Mouse (Mus musculus): ENCODE data around the gene Trip10. TPM values are rescaled to one million over a fixed set of nuclear protein-coding genes. Genes with fewer than 3 reads are reported as not detected.

Trip10 gene
- polyA plus RNA-seq, 1 experiment from 2014 or later, result 23.6 TPM

GRCm38 (mm10) chr17:57232200-57232599, 17.1 kb upstream of the Trip10 start:
- H3K4me1 ChIP-seq (ENCODE audit: control insufficient read depth, insufficient read depth, low read length), result no peaks in the 10 kb centered on the region
- no peak overlapping the region for H3K9ac ChIP-seq (ENCODE audit: low read length)
- no peak overlapping the region for H3K4me3 ChIP-seq (ENCODE audit: low read depth, low read length)
- H3K27me3 ChIP-seq (ENCODE audit: control insufficient read depth, insufficient read depth, low read length), result no peaks in the 10 kb centered on the region
- no peaks in the 10 kb centered on the region for H3K36me3 ChIP-seq (ENCODE audit: control insufficient read depth, insufficient read depth, low read length)
- no peak overlapping the region for H3K4me2 ChIP-seq
- no peaks in the 10 kb centered on the region for H3K9me3 ChIP-seq (ENCODE audit: control insufficient read depth, low read length)
- ATAC-seq (ENCODE audit: low FRiP score) (no peak), DNase-seq (ENCODE audit: low spot score, missing footprints) (no peak)
- no peak overlapping the region for H3K27ac ChIP-seq (ENCODE audit: low read depth, low read length)
- WGBS, result 94% methylated on average over 1 of the region's 1 CpGs

- no peaks in the 10 kb centered on the region for H3K27me3 ChIP-seq (ENCODE audit: control insufficient read depth, insufficient read depth, low read length)
- no peak for DNase-seq (ENCODE audit: low spot score, missing footprints)
- no peak overlapping the region for H3K4me2 ChIP-seq
- H3K4me3 ChIP-seq (ENCODE audit: low read depth, low read length), result no peak overlapping the region
- no peaks in the 10 kb centered on the region for H3K9me3 ChIP-seq (ENCODE audit: control insufficient read depth, low read length)
- no peaks in the 10 kb centered on the region for H3K4me1 ChIP-seq (ENCODE audit: control insufficient read depth, insufficient read depth, low read length)
- no peaks in the 10 kb centered on the region; the same call in 1 of the 2 replicates for H3K36me3 ChIP-seq (ENCODE audit: control insufficient read depth, insufficient read depth, low read length)
- no peak overlapping the region for H3K27ac ChIP-seq (ENCODE audit: low read depth, low read length)
- no peak overlapping the region for H3K9ac ChIP-seq (ENCODE audit: low read length)
- ATAC-seq (ENCODE audit: low FRiP score), result no peak; the same call in 1 of the 2 replicates
- 65% methylated on average over 7 of the region's 7 CpGs for WGBS
These were observed 16.2 kb upstream of the Trip10 start for GRCm38 (mm10) chr17:57233038-57233437.

- Histone ChIP-seq H3K4me2 (no peak overlapping the region), H3K27ac (ENCODE audit: low read depth, low read length) (no peak overlapping the region), H3K9ac (ENCODE audit: low read length) (no peak overlapping the region), H3K4me3 (ENCODE audit: low read depth, low read length) (no peak overlapping the region), H3K9me3 (ENCODE audit: control insufficient read depth, low read length) (no peaks in the 10 kb centered on the region), H3K36me3 (ENCODE audit: control insufficient read depth, insufficient read depth, low read length) (no peaks in the 10 kb centered on the region; the same call in 1 of the 2 replicates), H3K27me3 (ENCODE audit: control insufficient read depth, insufficient read depth, low read length) (no peaks in the 10 kb centered on the region), H3K4me1 (ENCODE audit: control insufficient read depth, insufficient read depth, low read length) (no peaks in the 10 kb centered on the region)
- 85% methylated on average over 12 of the region's 12 CpGs for WGBS
- ATAC-seq (ENCODE audit: low FRiP score) (no peak), DNase-seq (ENCODE audit: low spot score, missing footprints) (no peak)
These were observed 14.9 kb upstream of the Trip10 start for GRCm38 (mm10) chr17:57234254-57234928.

GRCm38 (mm10) chr17:57235803-57236202, 13.5 kb upstream of the Trip10 start:
- H3K9ac ChIP-seq (ENCODE audit: low read length), result no peak overlapping the region
- no peak overlapping the region for H3K27ac ChIP-seq (ENCODE audit: low read depth, low read length)
- DNase-seq (ENCODE audit: low spot score, missing footprints) (no peak), ATAC-seq (ENCODE audit: low FRiP score) (peak; percentile 22; the same call in 1 of the 2 replicates)
- no peaks in the 10 kb centered on the region for H3K4me1 ChIP-seq (ENCODE audit: control insufficient read depth, insufficient read depth, low read length)
- 85% methylated on average over 5 of the region's 5 CpGs for WGBS
- no peaks in the 10 kb centered on the region for H3K27me3 ChIP-seq (ENCODE audit: control insufficient read depth, insufficient read depth, low read length)
- H3K4me2 ChIP-seq, result no peak overlapping the region
- H3K36me3 ChIP-seq (ENCODE audit: control insufficient read depth, insufficient read depth, low read length), result no peaks in the 10 kb centered on the region; the same call in 1 of the 2 replicates
- H3K9me3 ChIP-seq (ENCODE audit: control insufficient read depth, low read length), result no peaks in the 10 kb centered on the region
- H3K4me3 ChIP-seq (ENCODE audit: low read depth, low read length), result no peak overlapping the region

GRCm38 (mm10) chr17:57237181-57237580, 12.1 kb upstream of the Trip10 start:
- Histone ChIP-seq H3K27me3 (ENCODE audit: control insufficient read depth, insufficient read depth, low read length) (no peaks in the 10 kb centered on the region), H3K4me1 (ENCODE audit: control insufficient read depth, insufficient read depth, low read length) (no peaks in the 10 kb centered on the region), H3K4me2 (no peak overlapping the region), H3K4me3 (ENCODE audit: low read depth, low read length) (no peak overlapping the region), H3K27ac (ENCODE audit: low read depth, low read length) (no peak overlapping the region), H3K9ac (ENCODE audit: low read length) (no peak overlapping the region), H3K9me3 (ENCODE audit: control insufficient read depth, low read length) (no peaks in the 10 kb centered on the region), H3K36me3 (ENCODE audit: control insufficient read depth, insufficient read depth, low read length) (no peaks in the 10 kb centered on the region; the same call in 1 of the 2 replicates)
- 97% methylated on average over 9 of the region's 9 CpGs for WGBS
- no peak for DNase-seq (ENCODE audit: low spot score, missing footprints)
- no peak for ATAC-seq (ENCODE audit: low FRiP score)

GRCm38 (mm10) chr17:57243650-57244370, 5.4 kb upstream of the Trip10 start:
- Histone ChIP-seq H3K36me3 (ENCODE audit: control insufficient read depth, insufficient read depth, low read length) (no peaks in the 10 kb centered on the region), H3K4me1 (ENCODE audit: control insufficient read depth, insufficient read depth, low read length) (peaks cover 10% of the 10 kb centered on the region), H3K27me3 (ENCODE audit: control insufficient read depth, insufficient read depth, low read length) (no peaks in the 10 kb centered on the region), H3K4me3 (ENCODE audit: low read depth, low read length) (no peak overlapping the region), H3K27ac (ENCODE audit: low read depth, low read length) (no peak overlapping the region), H3K9ac (ENCODE audit: low read length) (no peak overlapping the region), H3K9me3 (ENCODE audit: control insufficient read depth, low read length) (no peaks in the 10 kb centered on the region), H3K4me2 (no peak overlapping the region)
- DNase-seq (ENCODE audit: low spot score, missing footprints) (no peak), ATAC-seq (ENCODE audit: low FRiP score) (no peak)
- 80% methylated on average over 10 of the region's 10 CpGs for WGBS

- Histone ChIP-seq H3K4me3 (ENCODE audit: low read depth, low read length) (no peak overlapping the region), H3K36me3 (ENCODE audit: control insufficient read depth, insufficient read depth, low read length) (no peaks in the 10 kb centered on the region), H3K27ac (ENCODE audit: low read depth, low read length) (no peak overlapping the region), H3K27me3 (ENCODE audit: control insufficient read depth, insufficient read depth, low read length) (no peaks in the 10 kb centered on the region), H3K9me3 (ENCODE audit: control insufficient read depth, low read length) (no peaks in the 10 kb centered on the region), H3K4me2 (no peak overlapping the region), H3K9ac (ENCODE audit: low read length) (no peak overlapping the region), H3K4me1 (ENCODE audit: control insufficient read depth, insufficient read depth, low read length) (peaks cover 14% of the 10 kb centered on the region)
- ATAC-seq (ENCODE audit: low FRiP score) (no peak), DNase-seq (ENCODE audit: low spot score, missing footprints) (no peak)
- WGBS, result 91% methylated on average over 10 of the region's 10 CpGs
These were observed 3.8 kb upstream of the Trip10 start for GRCm38 (mm10) chr17:57245311-57245929.

- Histone ChIP-seq H3K9me3 (ENCODE audit: control insufficient read depth, low read length) (no peaks in the 10 kb centered on the region), H3K27me3 (ENCODE audit: control insufficient read depth, insufficient read depth, low read length) (no peaks in the 10 kb centered on the region), H3K4me2 (peak overlapping the region; percentile 73), H3K4me3 (ENCODE audit: low read depth, low read length) (peak overlapping the region; percentile 69), H3K27ac (ENCODE audit: low read depth, low read length) (peak overlapping the region; percentile 89), H3K36me3 (ENCODE audit: control insufficient read depth, insufficient read depth, low read length) (no peaks in the 10 kb centered on the region), H3K9ac (ENCODE audit: low read length) (peak overlapping the region; percentile 81), H3K4me1 (ENCODE audit: control insufficient read depth, insufficient read depth, low read length) (peaks cover 18% of the 10 kb centered on the region)
- WGBS, result 4% methylated on average over 18 of the region's 18 CpGs
- ATAC-seq (ENCODE audit: low FRiP score) (peak; percentile 5; the same call in 1 of the 2 replicates), DNase-seq (ENCODE audit: low spot score, missing footprints) (no peak)
These were observed 2.4 kb upstream of the Trip10 start for GRCm38 (mm10) chr17:57246663-57247392.

Data from midbrain, embryonic 11.5 days (tissue).